Mouse (Mus musculus): ENCODE data around the gene Mpv17l2. TPM values are rescaled to one million over a fixed set of nuclear protein-coding genes. Genes with fewer than 3 reads are reported as not detected.
A peak's percentile ranks its signal among the peaks of the same experiment; 100 is the strongest.

Gene Mpv17l2
- polyA plus RNA-seq, 1 experiment from 2014 or later = 37.1 TPM

DNA sequence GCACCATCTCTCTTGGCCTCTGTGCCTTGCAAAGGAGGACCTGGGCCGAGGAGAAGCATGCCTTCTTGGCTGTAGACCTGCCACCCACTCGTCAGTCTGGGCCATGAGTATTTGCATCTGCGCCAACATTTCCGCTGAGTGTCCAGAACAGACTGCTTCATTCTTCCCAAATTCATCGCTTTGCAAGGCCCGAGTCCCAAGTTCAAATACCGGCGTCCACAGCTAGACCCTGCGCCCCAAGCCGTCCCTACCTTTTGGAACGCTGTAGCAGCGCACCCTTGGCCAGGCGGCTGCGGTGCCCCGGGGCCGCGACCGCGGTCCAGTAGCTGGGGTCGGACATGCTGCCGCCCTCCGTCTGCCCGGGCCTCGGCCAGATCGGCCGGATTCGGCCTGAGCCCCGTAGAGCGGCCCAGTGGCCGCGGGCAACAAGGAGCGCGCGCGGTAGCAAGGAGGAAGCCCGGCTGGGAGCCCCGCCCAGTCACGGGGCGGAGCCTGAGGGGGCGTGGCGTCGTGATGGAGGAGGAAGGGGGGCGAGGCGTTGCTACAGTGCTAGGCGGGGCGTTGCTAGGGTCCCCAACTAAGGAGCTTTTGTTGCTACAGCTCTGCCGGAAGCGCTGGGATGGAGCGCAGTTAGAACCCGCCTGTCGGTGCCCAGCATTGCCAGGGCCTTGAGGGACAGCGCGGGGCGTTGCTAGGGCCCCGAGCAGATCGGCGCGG is 31.4 kb upstream of the Mpv17l2 start:
- peak overlapping the region; percentile 93 for H3K9ac ChIP-seq (ENCODE audit: low read length)
- WGBS = 2% methylated on average over 58 of the region's 58 CpGs

DNA sequence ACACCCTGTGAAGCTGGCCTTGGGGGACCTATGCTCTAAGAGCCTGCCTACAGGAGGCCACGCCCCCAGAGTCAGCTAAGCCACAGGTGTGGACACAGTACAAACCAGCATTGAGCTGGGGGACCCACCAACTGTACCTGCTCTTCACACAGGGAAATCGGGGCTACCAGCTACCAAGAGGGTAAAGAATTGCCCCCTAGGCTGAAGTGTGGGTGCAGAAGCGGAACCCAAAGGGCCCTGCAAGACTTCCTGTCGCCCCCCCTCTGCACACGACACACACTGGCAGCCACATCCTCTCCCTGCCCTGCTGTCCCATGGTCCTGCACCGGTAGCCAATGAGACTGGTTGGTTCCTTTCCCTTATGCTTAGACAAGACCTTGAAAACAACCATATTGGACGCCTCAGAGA is 30.6 kb upstream of the Mpv17l2 start:
- 49% methylated on average over 7 of the region's 7 CpGs for WGBS
- peak overlapping the region; percentile 78 for H3K4me3 ChIP-seq (ENCODE audit: low read length)
- H3K27me3 ChIP-seq (ENCODE audit: control insufficient read depth, insufficient read depth, low read depth, low read length) = no peaks in the 10 kb centered on the region
- no peaks in the 10 kb centered on the region for H3K9me3 ChIP-seq (ENCODE audit: control insufficient read depth, low read length)
- H3K4me2 ChIP-seq (ENCODE audit: low read depth, low read length) = peak overlapping the region; percentile 62
- ATAC-seq (ENCODE audit: low read depth) = no peak
- peaks cover 30% of the 10 kb centered on the region for H3K4me1 ChIP-seq (replicated peaks; ENCODE audit: control insufficient read depth, insufficient read depth, low read length)
- H3K27ac ChIP-seq (ENCODE audit: low read length) = peak overlapping the region; percentile 28; the same call in 1 of the 2 replicates
- H3K9ac ChIP-seq (ENCODE audit: low read length) = peak overlapping the region; percentile 93
- H3K36me3 ChIP-seq (ENCODE audit: control insufficient read depth, insufficient read depth, low read length) = peaks cover 7% of the 10 kb centered on the region

More for the DNA sequence above, 31.4 kb upstream of the Mpv17l2 start:
- H3K4me3 ChIP-seq (ENCODE audit: low read length) = peak overlapping the region; percentile 78
- peaks cover 34% of the 10 kb centered on the region for H3K4me1 ChIP-seq (replicated peaks; ENCODE audit: control insufficient read depth, insufficient read depth, low read length)
- H3K36me3 ChIP-seq (ENCODE audit: control insufficient read depth, insufficient read depth, low read length) = peaks cover 4% of the 10 kb centered on the region; the same call in 1 of the 2 replicates
- peak overlapping the region; percentile 62 for H3K4me2 ChIP-seq (ENCODE audit: low read depth, low read length)
- no peaks in the 10 kb centered on the region for H3K27me3 ChIP-seq (ENCODE audit: control insufficient read depth, insufficient read depth, low read depth, low read length)
- no peaks in the 10 kb centered on the region for H3K9me3 ChIP-seq (ENCODE audit: control insufficient read depth, low read length)
- peak; percentile 84 for ATAC-seq (ENCODE audit: low read depth)
- peak overlapping the region; percentile 83 for H3K27ac ChIP-seq (ENCODE audit: low read length)

DNA sequence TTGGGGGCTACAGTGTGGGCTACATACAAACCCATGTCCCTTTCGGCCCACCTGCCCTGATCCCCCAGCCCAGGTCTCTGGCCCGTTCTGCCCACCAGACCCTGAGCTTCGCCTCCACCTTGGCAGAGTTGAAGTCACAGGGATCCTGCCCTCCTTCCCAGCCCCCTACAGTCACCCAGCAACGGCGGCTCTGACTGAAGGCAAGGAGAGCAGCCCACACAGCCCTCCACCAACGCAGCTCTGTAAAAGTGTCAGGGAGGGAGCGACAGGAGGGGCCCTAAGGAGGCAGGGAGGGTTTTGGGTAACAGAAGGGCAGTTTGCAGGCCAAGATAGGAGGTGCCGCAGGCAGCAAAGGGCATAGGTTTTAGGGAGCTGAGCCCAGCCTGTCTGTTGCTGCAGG is 30.1 kb upstream of the Mpv17l2 start:
- no peaks in the 10 kb centered on the region for H3K27me3 ChIP-seq (ENCODE audit: control insufficient read depth, insufficient read depth, low read depth, low read length)
- peak overlapping the region; percentile 93 for H3K9ac ChIP-seq (ENCODE audit: low read length)
- H3K27ac ChIP-seq (ENCODE audit: low read length) = no peak overlapping the region
- WGBS = 50% methylated on average over 8 of the region's 8 CpGs
- no peaks in the 10 kb centered on the region for H3K9me3 ChIP-seq (ENCODE audit: control insufficient read depth, low read length)
- H3K36me3 ChIP-seq (ENCODE audit: control insufficient read depth, insufficient read depth, low read length) = peaks cover 11% of the 10 kb centered on the region
- ATAC-seq (ENCODE audit: low read depth) = no peak
- peaks cover 28% of the 10 kb centered on the region for H3K4me1 ChIP-seq (replicated peaks; ENCODE audit: control insufficient read depth, insufficient read depth, low read length)
- peak overlapping the region; percentile 78 for H3K4me3 ChIP-seq (ENCODE audit: low read length)
- peak overlapping the region; percentile 62 for H3K4me2 ChIP-seq (ENCODE audit: low read depth, low read length)

DNA sequence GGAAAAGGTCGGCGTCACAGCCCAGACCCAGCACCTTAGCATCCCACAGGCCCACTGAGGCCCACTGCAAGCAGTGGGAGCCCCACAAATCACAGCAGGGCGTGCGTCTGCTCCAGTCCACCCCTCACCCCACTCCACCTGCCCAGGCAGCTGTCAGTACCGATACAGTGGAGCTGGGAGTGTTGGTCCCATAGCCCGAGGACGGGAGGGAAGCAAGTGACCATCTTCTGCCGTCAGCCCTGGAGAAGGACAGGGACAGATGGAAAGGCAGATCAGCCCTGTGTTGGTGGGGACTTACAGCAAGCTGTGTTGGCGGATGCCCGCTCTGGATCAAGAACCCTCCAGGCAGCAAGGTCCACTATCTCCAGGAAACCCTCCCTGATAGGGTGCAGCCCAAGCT is 28.3 kb upstream of the Mpv17l2 start:
- H3K4me2 ChIP-seq (ENCODE audit: low read depth, low read length) = no peak overlapping the region
- H3K9me3 ChIP-seq (ENCODE audit: control insufficient read depth, low read length) = no peaks in the 10 kb centered on the region
- H3K9ac ChIP-seq (ENCODE audit: low read length) = no peak overlapping the region
- H3K27me3 ChIP-seq (ENCODE audit: control insufficient read depth, insufficient read depth, low read depth, low read length) = no peaks in the 10 kb centered on the region
- no peak for ATAC-seq (ENCODE audit: low read depth)
- H3K36me3 ChIP-seq (ENCODE audit: control insufficient read depth, insufficient read depth, low read length) = peaks cover 20% of the 10 kb centered on the region
- WGBS = 81% methylated on average over 10 of the region's 10 CpGs
- H3K4me1 ChIP-seq (replicated peaks; ENCODE audit: control insufficient read depth, insufficient read depth, low read length) = peaks cover 28% of the 10 kb centered on the region
- H3K4me3 ChIP-seq (ENCODE audit: low read length) = no peak overlapping the region
- no peak overlapping the region for H3K27ac ChIP-seq (ENCODE audit: low read length)

DNA sequence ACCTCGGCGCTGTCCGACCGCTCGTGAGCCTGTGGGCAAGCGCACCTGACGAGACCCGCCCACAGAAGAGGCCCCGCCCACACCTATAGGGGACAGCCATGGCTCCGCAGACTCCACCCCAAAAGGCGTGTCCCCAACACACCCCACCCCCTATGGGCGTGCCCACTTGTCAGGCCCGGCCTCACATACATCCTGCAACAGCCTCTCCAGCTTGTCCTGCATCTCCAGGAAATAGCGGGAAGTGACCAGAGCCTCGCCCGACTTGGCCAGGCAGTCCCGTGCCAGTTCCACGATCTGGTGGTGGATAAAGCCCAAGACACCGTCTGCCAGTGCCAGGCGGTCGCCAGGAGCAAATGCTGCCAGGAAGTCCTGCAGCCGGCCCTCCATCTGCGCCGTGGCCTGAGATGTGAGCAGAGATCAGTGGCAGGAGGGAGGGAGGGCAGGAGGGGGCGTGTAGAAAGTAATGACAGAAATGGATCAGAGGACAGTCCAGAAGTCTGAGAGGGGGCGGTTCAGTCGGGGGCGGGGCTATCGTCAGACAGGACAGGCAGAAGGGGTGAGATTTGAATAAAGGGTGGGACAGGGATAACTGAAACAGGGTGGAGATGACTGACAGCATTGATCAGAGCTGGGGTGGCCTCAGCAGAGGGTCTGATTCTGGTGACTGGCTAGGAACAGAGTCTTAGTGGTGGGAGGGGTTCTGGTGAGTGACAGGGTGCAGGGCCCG is 27.4 kb upstream of the Mpv17l2 start:
- Histone ChIP-seq H3K9me3 (ENCODE audit: control insufficient read depth, low read length) (no peaks in the 10 kb centered on the region), H3K4me1 (replicated peaks; ENCODE audit: control insufficient read depth, insufficient read depth, low read length) (peaks cover 26% of the 10 kb centered on the region), H3K27ac (ENCODE audit: low read length) (no peak overlapping the region), H3K9ac (ENCODE audit: low read length) (no peak overlapping the region), H3K27me3 (ENCODE audit: control insufficient read depth, insufficient read depth, low read depth, low read length) (no peaks in the 10 kb centered on the region), H3K36me3 (ENCODE audit: control insufficient read depth, insufficient read depth, low read length) (peaks cover 29% of the 10 kb centered on the region), H3K4me2 (ENCODE audit: low read depth, low read length) (0 out of 2 replicates have a peak overlapping the region, but pooled peaks have one; percentile 6), H3K4me3 (ENCODE audit: low read length) (no peak overlapping the region; the same call in 1 of the 2 replicates)
- 30% methylated on average over 30 of the region's 30 CpGs for WGBS
- peak; percentile 9; the same call in 1 of the 2 replicates for ATAC-seq (ENCODE audit: low read depth)

DNA sequence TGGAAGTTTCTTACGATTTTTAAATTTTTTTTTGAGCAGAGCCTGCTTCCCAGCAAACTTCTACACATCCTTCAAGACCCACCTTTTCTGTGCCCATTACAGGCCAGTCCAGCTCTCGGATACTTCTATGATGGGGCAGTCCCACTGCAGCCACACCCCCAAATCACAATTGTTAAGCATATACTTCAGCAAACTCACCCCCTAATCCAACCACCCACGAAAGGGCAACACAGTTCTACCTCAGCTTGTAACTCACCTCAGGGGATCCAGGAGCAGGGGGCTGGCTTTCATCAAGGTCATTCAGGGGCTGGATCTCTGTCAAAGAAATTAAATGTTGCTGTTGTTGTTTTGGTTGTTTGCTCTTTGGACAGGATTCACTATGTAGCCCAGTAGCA is 26.3 kb upstream of the Mpv17l2 start:
- Histone ChIP-seq H3K36me3 (ENCODE audit: control insufficient read depth, insufficient read depth, low read length) (peaks cover 32% of the 10 kb centered on the region), H3K4me2 (ENCODE audit: low read depth, low read length) (no peak overlapping the region), H3K27me3 (ENCODE audit: control insufficient read depth, insufficient read depth, low read depth, low read length) (no peaks in the 10 kb centered on the region), H3K9me3 (ENCODE audit: control insufficient read depth, low read length) (no peaks in the 10 kb centered on the region), H3K27ac (ENCODE audit: low read length) (no peak overlapping the region), H3K4me1 (replicated peaks; ENCODE audit: control insufficient read depth, insufficient read depth, low read length) (peaks cover 19% of the 10 kb centered on the region), H3K9ac (ENCODE audit: low read length) (no peak overlapping the region), H3K4me3 (ENCODE audit: low read length) (no peak overlapping the region)
- WGBS = 78% methylated on average over 3 of the region's 3 CpGs
- ATAC-seq (ENCODE audit: low read depth) = no peak

DNA sequence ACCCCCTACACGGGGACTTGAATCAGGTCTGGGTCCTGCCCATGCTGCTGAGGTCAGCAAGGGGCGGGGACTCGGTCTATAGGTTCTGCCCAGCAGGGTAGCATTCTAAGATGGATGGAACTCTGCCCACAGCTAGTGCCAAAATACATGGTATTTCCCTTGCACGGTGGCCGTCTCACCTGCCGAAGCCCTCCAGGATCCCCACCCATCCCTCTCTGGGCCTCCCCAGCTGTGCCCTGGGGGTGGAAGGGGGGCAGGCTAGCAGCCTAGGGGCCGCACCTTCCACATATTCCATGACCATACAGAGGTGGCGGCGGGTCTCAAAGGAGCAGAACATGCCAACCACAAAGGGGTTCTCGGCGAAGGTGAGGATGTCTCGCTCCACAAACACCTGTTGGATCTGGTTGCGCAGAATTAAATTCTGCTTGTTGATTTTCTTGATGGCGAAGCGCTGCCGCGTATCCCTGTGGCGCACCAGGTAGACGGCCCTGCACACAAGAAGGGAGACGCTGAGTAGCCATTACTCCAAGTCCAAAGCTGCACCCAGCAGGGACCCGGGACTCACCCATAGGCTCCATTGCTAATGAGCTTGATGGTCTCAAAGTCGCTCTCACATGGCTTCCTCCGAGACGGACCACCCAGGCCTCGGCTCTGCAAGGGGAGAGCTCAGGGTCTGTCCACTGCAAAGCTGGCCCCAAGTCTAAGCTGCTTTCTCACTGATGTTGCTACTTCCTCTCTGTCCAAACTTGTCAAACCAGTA is 25.7 kb upstream of the Mpv17l2 start:
- 89% methylated on average over 25 of the region's 25 CpGs for WGBS
- ATAC-seq (ENCODE audit: low read depth) = no peak
- peaks cover 32% of the 10 kb centered on the region for H3K36me3 ChIP-seq (ENCODE audit: control insufficient read depth, insufficient read depth, low read length)

DNA sequence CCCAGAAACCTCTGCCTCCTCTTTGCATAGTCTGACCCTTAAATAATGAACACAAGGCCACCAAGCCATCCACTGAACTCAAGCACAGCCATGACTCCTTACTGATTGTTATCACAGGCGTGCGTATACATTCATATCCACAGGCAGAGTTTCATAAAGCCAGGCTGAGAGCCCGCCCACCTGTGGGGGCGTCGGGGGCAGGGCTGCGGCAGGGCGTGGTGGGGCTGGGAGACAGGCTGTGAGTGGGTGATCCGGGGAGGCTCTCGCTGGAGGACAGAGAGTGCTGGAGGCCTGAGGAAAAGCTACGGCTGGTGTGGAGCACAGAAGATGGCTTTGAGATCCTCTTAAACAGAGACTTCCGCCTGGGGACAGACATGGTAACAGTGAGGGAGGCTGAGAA is 19.3 kb upstream of the Mpv17l2 start:
- WGBS = 70% methylated on average over 11 of the region's 11 CpGs
- Histone ChIP-seq H3K9me3 (ENCODE audit: control insufficient read depth, low read length) (no peaks in the 10 kb centered on the region), H3K27me3 (ENCODE audit: control insufficient read depth, insufficient read depth, low read depth, low read length) (no peaks in the 10 kb centered on the region), H3K9ac (ENCODE audit: low read length) (no peak overlapping the region), H3K4me2 (ENCODE audit: low read depth, low read length) (no peak overlapping the region), H3K4me1 (replicated peaks; ENCODE audit: control insufficient read depth, insufficient read depth, low read length) (peaks cover 17% of the 10 kb centered on the region), H3K27ac (ENCODE audit: low read length) (no peak overlapping the region), H3K36me3 (ENCODE audit: control insufficient read depth, insufficient read depth, low read length) (peaks cover 34% of the 10 kb centered on the region), H3K4me3 (ENCODE audit: low read length) (no peak overlapping the region)
- no peak for ATAC-seq (ENCODE audit: low read depth)

More for the DNA sequence above, 25.7 kb upstream of the Mpv17l2 start:
- Histone ChIP-seq H3K4me3 (ENCODE audit: low read length) (no peak overlapping the region), H3K27ac (ENCODE audit: low read length) (no peak overlapping the region), H3K4me1 (replicated peaks; ENCODE audit: control insufficient read depth, insufficient read depth, low read length) (peaks cover 14% of the 10 kb centered on the region), H3K27me3 (ENCODE audit: control insufficient read depth, insufficient read depth, low read depth, low read length) (no peaks in the 10 kb centered on the region), H3K9me3 (ENCODE audit: control insufficient read depth, low read length) (no peaks in the 10 kb centered on the region), H3K9ac (ENCODE audit: low read length) (no peak overlapping the region), H3K4me2 (ENCODE audit: low read depth, low read length) (no peak overlapping the region)
